Mouse (Mus musculus) cerebellum, postnatal 25 days (tissue): ENCODE measurements around the gene Radil.
A peak's percentile ranks its signal among the peaks of the same experiment; 100 is the strongest.

Experiments used
- DNase-seq, 2 experiments: peaks; one replicate each; pipeline ENCODE4 v3.0.0; 2021; ENCODE audit warnings: mixed read lengths in 2 of 2

Gene Radil

GRCm38 (mm10) chr5:142478829-142479435 lies 72.0 kb downstream of the Radil start:
- peak; percentile 88 to 92 for DNase-seq

GRCm38 (mm10) chr5:142477866-142478615 lies 72.9 kb downstream of the Radil start:
- DNase-seq: peak in 1 of 2 experiments; percentile 70

- DNase-seq: peak; percentile 77 to 85
Observed at GRCm38 (mm10) chr5:142477346-142477745, 73.6 kb downstream of the Radil start.

- DNase-seq: no peak
Observed at GRCm38 (mm10) chr5:142475669-142476068, 75.2 kb downstream of the Radil start.

GRCm38 (mm10) chr5:142473696-142474095 lies 77.2 kb downstream of the Radil start:
- peak; percentile 49 to 60 for DNase-seq

- DNase-seq: no peak
Observed at GRCm38 (mm10) chr5:142469796-142470195, 81.1 kb downstream of the Radil start.

- DNase-seq: no peak
Observed at GRCm38 (mm10) chr5:142468375-142468774, 82.5 kb downstream of the Radil start.

- peak; percentile 93 to 97 for DNase-seq
Observed at GRCm38 (mm10) chr5:142463461-142464454, 87.1 kb downstream of the Radil start, which contains the start of gene Ap5z1. Ap5z1 (plus strand) TSS chr5:142463944.

GRCm38 (mm10) chr5:142463011-142463410 lies 87.9 kb downstream of the Radil start:
- DNase-seq: no peak

- no peak for DNase-seq
Observed at GRCm38 (mm10) chr5:142462641-142462948, 88.3 kb downstream of the Radil start.

GRCm38 (mm10) chr5:142461942-142462640 lies 88.8 kb downstream of the Radil start:
- DNase-seq: no peak

GRCm38 (mm10) chr5:142459834-142460233 lies 91.1 kb downstream of the Radil start:
- DNase-seq: no peak

- no peak for DNase-seq
Observed at GRCm38 (mm10) chr5:142458791-142459557, 91.9 kb downstream of the Radil start.

- DNase-seq: peak; percentile 42 to 47
Observed at GRCm38 (mm10) chr5:142457345-142457744, 93.6 kb downstream of the Radil start.

GRCm38 (mm10) chr5:142456318-142456717 lies 94.6 kb downstream of the Radil start:
- DNase-seq: no peak

- no peak for DNase-seq
Observed at GRCm38 (mm10) chr5:142453742-142454141, 97.2 kb downstream of the Radil start.

GRCm38 (mm10) chr5:142451759-142452158 lies 99.1 kb downstream of the Radil start:
- no peak for DNase-seq

- no peak for DNase-seq
Observed at GRCm38 (mm10) chr5:142450846-142451245, 100.1 kb downstream of the Radil start.

- no peak for DNase-seq
Observed at GRCm38 (mm10) chr5:142448623-142449022, 102.3 kb downstream of the Radil start.

- peak; percentile 89 to 93 for DNase-seq
Observed at GRCm38 (mm10) chr5:142448076-142448475, 102.8 kb downstream of the Radil start.

- DNase-seq: no peak
Observed at GRCm38 (mm10) chr5:142445709-142446108, 105.2 kb downstream of the Radil start.
